Mouse (Mus musculus) liver, embryonic 14.5 days (tissue): ENCODE data around the gene Wasf3. TPM values are rescaled to one million over a fixed set of nuclear protein-coding genes. Genes with fewer than 3 reads are reported as not detected.

Source experiments
- ATAC-seq: fragments of 200-750 bp; cut with Nextera tagmentation; 2 replicates; pipeline ENCODE4 v1.8.0; 2017; ENCODE audit warnings: moderate number of reproducible peaks, mild to moderate bottlenecking, moderate library complexity; ENCODE audit not compliant: insufficient read depth
- DNase-seq, 3 experiments: peaks; one replicate each; pipeline ENCODE4 v3.0.0-alpha.2; 2012 to 2013; ENCODE audit warnings: low read depth in 3 of 3, low spot score in 3 of 3
- H3K27ac ChIP-seq: fragments of 300-500 bp; sonication (generic); 2 replicates; pipeline ENCODE4 v1.5.1; 2014; ENCODE audit warnings: moderate library complexity, mild to moderate bottlenecking, control low read depth, inconsistent platforms
- H3K27me3 ChIP-seq: fragments of 300-500 bp; sonication (generic); 2 replicates; pipeline ENCODE4 v1.6.1; 2014; ENCODE audit warnings: mild to moderate bottlenecking, low read length, moderate library complexity; ENCODE audit not compliant: control insufficient read depth, insufficient read depth
- H3K36me3 ChIP-seq: fragments of 300-500 bp; sonication (generic); replicated peaks from 2 replicates; pipeline ENCODE4 v1.6.1; 2014; ENCODE audit warnings: low read depth; ENCODE audit not compliant: control insufficient read depth, insufficient read depth
- H3K4me1 ChIP-seq, 2 experiments: fragments of 200-500 bp in 1 of 2; fragments of 300-500 bp in 1 of 2; sonication (generic) in 1 of 2; replicated peaks; 2 replicates each; pipeline ENCODE4 v1.6.1; 2012 to 2014; ENCODE audit warnings: antibody characterized with exemption in 1 of 2, inconsistent platforms in 1 of 2, low read length in 1 of 2; ENCODE audit not compliant: control insufficient read depth in 2 of 2, insufficient read depth in 2 of 2
- H3K4me2 ChIP-seq: fragments of 300-500 bp; sonication (generic); 2 replicates; pipeline ENCODE4 v1.6.1; 2014; ENCODE audit warnings: low read depth, mild to moderate bottlenecking, control low read depth, moderate library complexity
- H3K4me3 ChIP-seq, 2 experiments: fragments of 200-500 bp in 1 of 2; fragments of 300-500 bp in 1 of 2; sonication (generic) in 1 of 2; 2 replicates each; pipeline ENCODE4 v1.5.1; 2012 to 2014; ENCODE audit warnings: low read depth in 2 of 2, low read length in 2 of 2, mild to moderate bottlenecking in 2 of 2, control low read depth in 1 of 2, inconsistent platforms in 1 of 2, moderate library complexity in 1 of 2; ENCODE audit not compliant: insufficient read depth in 1 of 2
- H3K9ac ChIP-seq: fragments of 300-500 bp; sonication (generic); replicated peaks from 2 replicates; pipeline ENCODE4 v1.6.1; 2014; ENCODE audit warnings: mild to moderate bottlenecking, control low read depth, moderate library complexity
- H3K9me3 ChIP-seq: fragments of 300-500 bp; sonication (generic); 2 replicates; pipeline ENCODE4 v1.6.1; 2016; ENCODE audit warnings: low read length, mixed read lengths; ENCODE audit not compliant: control insufficient read depth
- CTCF ChIP-seq: IDR thresholded peaks from 2 replicates; pipeline ENCODE4 v1.5.1; 2016; ENCODE audit warnings: antibody characterized with exemption, low read depth, control low read depth
- EP300 ChIP-seq: IDR thresholded peaks from 2 replicates; pipeline ENCODE4 v1.6.1; 2016; ENCODE audit warnings: antibody characterized with exemption, low read depth
- WGBS: fragments of 180-500 bp; shearing (Covaris S2); extraction: QIAGEN DNeasy Blood & Tissue Kit; methylation state at CpG from one replicate; pipeline ENCODE4 v1.1.7; 2014; ENCODE audit not compliant: insufficient replicate concordance; 5-methylcytosine and 5-hydroxymethylcytosine counted together
- polyA plus RNA-seq, 2 experiments: library from polyadenylated mRNA; depleted of rRNA in 1 of 2; stranded (reverse) in 1 of 2; unstranded in 1 of 2; fragments of >200 nt; fragmentation: Nextera tagmentation in 1 of 2; extraction: Ambion mirVana in 1 of 2; gene quantifications; 2 replicates each; pipeline versions ENCODE4 v1.2.1 to v1.2.3; 2012 to 2014

Gene Wasf3
- polyA plus RNA-seq, 2 experiments, result 0.04 to 0.07 TPM

DNA sequence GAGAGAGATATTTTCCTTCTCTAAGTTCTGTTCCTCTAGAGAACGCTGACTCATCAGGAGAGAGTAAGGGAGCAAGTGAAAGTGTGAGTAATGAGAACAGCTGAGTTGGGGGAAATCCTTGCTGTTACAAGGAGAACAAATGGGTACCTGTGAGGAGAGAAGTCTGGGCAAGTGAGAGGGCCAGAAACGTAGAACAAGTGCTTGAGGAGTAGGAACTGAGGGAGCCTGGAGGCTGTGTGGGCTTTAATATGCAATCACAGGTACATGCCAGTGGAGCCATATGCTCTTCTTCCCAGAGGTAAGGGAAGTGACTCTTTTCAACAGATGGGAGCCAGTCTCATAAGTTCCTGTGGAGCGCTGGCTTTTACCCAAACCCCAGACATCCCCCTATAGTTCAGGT lies 35.6 kb upstream of the Wasf3 start:
- Histone ChIP-seq H3K9ac (no peak overlapping the region), H3K36me3 (no peaks in the 10 kb centered on the region), H3K9me3 (no peaks in the 10 kb centered on the region), H3K4me2 (no peak overlapping the region), H3K27ac (no peak overlapping the region), H3K27me3 (no peaks in the 10 kb centered on the region), H3K4me3 (no peak overlapping the region), H3K4me1 (no peaks in the 10 kb centered on the region)
- 56% methylated on average over 3 of the region's 3 CpGs for WGBS
- no peak for TF ChIP-seq CTCF
- TF ChIP-seq EP300, result no peak
- DNase-seq, result no peak
- no peak for ATAC-seq

DNA sequence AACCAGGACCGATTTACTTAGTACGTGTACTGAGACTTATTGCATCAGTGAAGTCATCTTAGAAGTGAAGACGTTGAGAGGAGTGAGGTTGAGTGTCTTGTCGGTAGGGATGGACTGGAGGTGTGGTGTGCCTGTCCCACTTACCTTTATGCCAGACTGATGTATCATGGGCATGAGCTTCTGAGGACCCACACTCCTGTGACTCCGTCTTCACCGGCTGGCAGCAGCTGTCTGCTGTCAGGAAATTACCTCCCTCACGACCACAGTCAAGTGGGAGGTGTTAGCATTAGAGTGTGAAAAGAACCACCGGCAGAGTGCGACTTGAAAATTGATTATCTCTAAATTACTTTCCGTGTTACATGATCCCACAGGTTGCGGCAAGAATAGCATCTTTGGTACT lies 34.0 kb upstream of the Wasf3 start:
- no peak overlapping the region for H3K27ac ChIP-seq
- H3K9me3 ChIP-seq, result no peaks in the 10 kb centered on the region
- H3K36me3 ChIP-seq, result no peaks in the 10 kb centered on the region
- TF ChIP-seq CTCF (no peak), EP300 (no peak)
- DNase-seq (no peak), ATAC-seq (no peak)
- 69% methylated on average over 11 of the region's 11 CpGs for WGBS
- H3K9ac ChIP-seq, result no peak overlapping the region
- H3K4me3 ChIP-seq, result no peak overlapping the region
- H3K4me2 ChIP-seq, result no peak overlapping the region
- H3K4me1 ChIP-seq, result no peaks in the 10 kb centered on the region
- no peaks in the 10 kb centered on the region for H3K27me3 ChIP-seq

DNA sequence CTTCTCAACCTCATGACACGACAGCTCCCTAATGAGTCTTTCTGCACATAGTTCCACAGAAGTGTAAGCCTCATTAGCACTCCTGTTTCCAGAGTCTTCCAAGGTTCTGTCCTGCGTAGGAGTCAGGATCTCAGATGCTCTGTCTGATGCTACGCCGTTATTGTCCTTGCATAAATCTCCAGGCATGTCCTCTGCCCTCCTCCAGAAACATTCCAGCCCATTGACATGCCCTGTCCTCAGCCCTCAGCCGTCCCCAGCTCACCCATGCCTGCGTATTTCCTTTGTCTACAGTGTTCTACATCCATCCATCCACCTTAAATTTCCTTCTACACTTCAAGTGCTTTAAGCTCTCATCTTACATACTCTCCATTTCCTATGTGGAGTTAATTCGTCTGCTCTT lies 32.8 kb upstream of the Wasf3 start:
- Histone ChIP-seq H3K4me2 (no peak overlapping the region), H3K4me3 (no peak overlapping the region), H3K9me3 (no peaks in the 10 kb centered on the region), H3K27ac (no peak overlapping the region), H3K9ac (no peak overlapping the region), H3K27me3 (no peaks in the 10 kb centered on the region), H3K4me1 (no peaks in the 10 kb centered on the region), H3K36me3 (no peaks in the 10 kb centered on the region)
- no peak for DNase-seq
- TF ChIP-seq CTCF, result no peak
- no peak for TF ChIP-seq EP300
- no peak for ATAC-seq
- WGBS, result 68% methylated on average over 7 of the region's 7 CpGs

DNA sequence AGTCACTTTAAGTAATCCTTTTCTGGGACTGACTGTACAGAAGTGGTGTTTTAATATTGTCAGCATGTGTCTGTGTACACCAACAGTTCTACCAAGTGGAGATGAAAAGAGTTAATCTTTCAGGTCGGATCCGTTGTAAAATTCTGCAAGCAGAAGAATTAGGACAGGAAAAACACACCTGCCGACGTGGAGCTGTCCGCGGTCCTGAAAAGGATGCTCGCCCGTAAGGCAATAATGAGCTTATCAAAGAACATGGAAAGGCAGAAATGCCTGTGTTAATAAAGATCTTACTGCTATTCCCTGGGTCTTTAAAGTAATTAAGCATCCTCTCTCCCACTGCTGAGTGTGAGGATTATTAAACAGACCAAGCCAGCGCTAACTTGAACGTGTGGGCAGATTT lies 24.4 kb upstream of the Wasf3 start:
- no peak overlapping the region for H3K27ac ChIP-seq
- no peak overlapping the region for H3K9ac ChIP-seq
- no peaks in the 10 kb centered on the region for H3K9me3 ChIP-seq
- WGBS, result 38% methylated on average over 10 of the region's 10 CpGs
- H3K4me3 ChIP-seq, result no peak overlapping the region
- peak in 1 of 3 experiments; percentile 6 for DNase-seq
- no peaks in the 10 kb centered on the region for H3K36me3 ChIP-seq
- no peaks in the 10 kb centered on the region for H3K4me1 ChIP-seq
- ATAC-seq, result no peak
- H3K4me2 ChIP-seq, result no peak overlapping the region
- H3K27me3 ChIP-seq, result no peaks in the 10 kb centered on the region
- TF ChIP-seq CTCF, result no peak
- no peak for TF ChIP-seq EP300

DNA sequence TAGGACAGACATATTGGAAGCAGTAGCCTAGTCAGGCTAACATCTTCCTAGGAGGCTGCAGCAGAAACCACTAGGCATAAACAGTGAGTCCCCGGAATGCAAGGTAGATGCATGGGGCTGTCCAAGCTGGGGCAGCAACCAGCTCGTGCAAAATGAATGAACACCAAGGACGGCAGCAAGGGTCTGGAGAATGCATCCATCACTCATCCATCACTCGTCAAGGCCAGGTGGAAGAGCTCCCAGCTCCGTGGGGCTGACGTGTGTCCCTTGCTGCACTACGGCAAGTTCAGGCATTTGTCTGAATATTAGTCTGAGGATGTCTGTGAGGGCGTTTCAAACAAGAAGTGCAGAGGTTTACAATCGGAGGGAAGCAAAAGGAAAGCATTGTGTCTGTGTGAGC lies 22.1 kb upstream of the Wasf3 start:
- H3K4me2 ChIP-seq, result no peak overlapping the region
- 64% methylated on average over 9 of the region's 9 CpGs for WGBS
- TF ChIP-seq CTCF (no peak), EP300 (no peak)
- H3K4me3 ChIP-seq, result no peak overlapping the region
- no peak overlapping the region for H3K9ac ChIP-seq
- no peaks in the 10 kb centered on the region for H3K27me3 ChIP-seq
- no peaks in the 10 kb centered on the region for H3K4me1 ChIP-seq
- ATAC-seq, result no peak
- H3K9me3 ChIP-seq, result no peaks in the 10 kb centered on the region
- DNase-seq, result no peak
- H3K27ac ChIP-seq, result no peak overlapping the region
- H3K36me3 ChIP-seq, result no peaks in the 10 kb centered on the region

DNA sequence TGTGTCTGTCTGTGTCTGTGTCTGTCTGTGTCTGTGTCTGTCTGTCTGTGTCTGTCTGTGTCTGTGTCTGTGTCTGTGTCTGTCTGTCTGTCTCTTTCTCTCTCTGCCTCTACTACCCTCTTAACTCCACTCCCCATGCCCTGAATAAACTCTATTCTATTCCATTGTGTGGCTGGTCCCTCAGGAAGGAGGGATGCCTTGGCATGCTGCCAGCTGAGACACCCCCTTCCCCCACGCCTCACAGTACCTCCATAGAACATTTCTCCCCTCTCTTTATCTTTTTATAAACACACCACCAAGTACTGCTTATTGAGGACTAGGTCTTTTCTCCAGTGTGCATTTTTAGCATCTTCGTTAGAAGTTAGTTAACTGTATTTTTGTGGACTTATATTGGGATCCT lies 16.4 kb upstream of the Wasf3 start:
- Histone ChIP-seq H3K36me3 (no peaks in the 10 kb centered on the region), H3K9ac (no peak overlapping the region), H3K9me3 (no peaks in the 10 kb centered on the region), H3K4me2 (no peak overlapping the region), H3K4me1 (no peaks in the 10 kb centered on the region), H3K27me3 (no peaks in the 10 kb centered on the region), H3K4me3 (no peak overlapping the region), H3K27ac (no peak overlapping the region)
- TF ChIP-seq CTCF, result no peak
- TF ChIP-seq EP300, result no peak
- ATAC-seq (no peak), DNase-seq (no peak)
- WGBS, result 44% methylated on average over 2 of the region's 2 CpGs
